Mouse (Mus musculus) MN1 (cell line): ENCODE data around the gene Arid3a.
A peak's percentile ranks its signal among the peaks of the same experiment; 100 is the strongest.
"Not testable (repeated sequence)": the region's sequence is repeated elsewhere in the genome, so short reads cannot be mapped to it uniquely, and the experiment has no call there.

Experiments used
- DNase-seq: peaks from one replicate; pipeline ENCODE4 v3.0.0-alpha.2; 2016; ENCODE audit warnings: low spot score

Arid3a gene

DNA sequence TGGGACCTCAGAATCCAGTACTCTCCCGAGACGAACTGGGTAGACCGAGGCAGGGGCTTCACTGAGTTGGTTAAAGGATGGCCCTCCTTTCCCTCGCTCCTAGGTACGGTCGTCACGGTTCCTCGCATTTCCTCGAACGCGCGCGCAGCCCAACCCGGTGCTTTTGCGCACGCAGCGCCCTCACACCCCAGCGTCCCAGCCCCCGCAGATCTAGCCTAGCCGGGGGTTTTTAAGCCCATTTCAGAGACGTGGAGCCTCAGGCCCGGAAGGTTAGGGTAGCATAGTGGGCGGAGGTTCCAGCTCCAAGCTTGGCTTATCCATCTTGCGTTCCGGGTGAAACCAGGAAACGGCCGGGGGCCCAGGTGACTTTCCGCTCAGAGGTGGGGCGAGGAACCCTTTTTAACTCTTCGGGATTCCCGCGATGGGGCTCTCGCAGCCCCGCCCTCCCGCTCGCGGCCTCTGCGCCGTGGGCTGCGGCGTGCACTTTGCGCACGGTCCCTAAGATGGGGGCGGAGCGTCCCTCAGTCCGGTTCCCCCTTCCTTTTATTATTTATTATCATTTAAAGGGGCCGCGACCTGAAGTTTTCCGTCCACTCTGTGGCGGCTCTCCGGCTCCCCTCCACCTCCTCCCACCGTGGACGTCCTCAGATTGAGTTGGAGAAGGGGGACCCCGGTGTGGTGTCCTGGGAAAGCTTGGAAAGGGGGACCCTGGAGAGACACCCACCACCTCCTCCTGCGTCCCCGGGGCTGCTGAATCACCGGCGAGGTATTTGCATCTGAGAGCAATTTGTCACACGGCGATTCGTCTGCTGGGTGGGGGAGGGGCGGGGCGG is at the start of gene Arid3a:
Arid3a (plus strand) TSS at position 553 of the 833 bp plus-strand sequence.
- DNase-seq = peak; percentile 99

- DNase-seq = no peak
Observed at GRCm38 (mm10) chr10:79877174-79877573, 49.7 kb upstream of the Arid3a start.

GRCm38 (mm10) chr10:79877757-79878156 is 49.1 kb upstream of the Arid3a start:
- DNase-seq = no peak

- no peak for DNase-seq
Observed at GRCm38 (mm10) chr10:79879527-79879926, 47.3 kb upstream of the Arid3a start.

DNA sequence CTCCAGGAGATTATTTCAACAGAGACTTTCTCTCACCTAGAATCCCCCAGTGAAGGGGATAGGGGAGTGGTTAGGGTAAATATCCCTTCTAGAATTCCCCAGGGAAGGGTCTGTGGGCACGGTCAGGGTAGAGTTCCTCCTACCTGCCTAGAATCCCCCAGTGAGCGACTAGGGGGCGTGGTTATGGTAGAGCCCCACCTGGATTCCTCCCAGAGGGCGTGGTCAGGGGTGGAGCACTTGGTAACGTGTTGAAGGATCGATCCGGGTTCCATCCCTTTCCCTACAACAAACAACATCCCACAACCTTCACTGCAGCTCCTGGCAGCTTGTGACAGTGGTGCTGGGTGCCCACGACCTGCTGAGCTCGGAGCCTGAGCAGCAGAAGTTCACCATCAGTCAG is 46.1 kb upstream of the Arid3a start:
- no peak for DNase-seq

DNA sequence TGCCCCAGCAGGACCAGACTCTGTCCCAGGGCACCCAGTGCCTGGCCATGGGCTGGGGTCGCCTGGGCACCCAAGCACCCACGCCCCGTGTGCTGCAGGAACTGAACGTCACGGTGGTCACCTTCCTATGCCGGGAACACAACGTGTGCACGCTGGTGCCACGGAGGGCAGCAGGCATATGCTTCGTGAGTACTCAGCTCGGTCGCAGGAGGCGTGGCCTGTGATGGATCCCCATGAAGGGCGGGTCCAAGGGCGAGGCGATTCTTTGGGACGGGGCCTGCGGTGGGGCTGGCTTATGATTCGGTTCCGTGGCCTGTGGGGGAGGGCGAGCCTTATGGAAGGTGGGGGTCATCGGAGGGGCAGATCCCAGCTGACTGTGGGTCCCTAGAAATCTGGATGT is 44.9 kb upstream of the Arid3a start:
- DNase-seq = no peak

DNA sequence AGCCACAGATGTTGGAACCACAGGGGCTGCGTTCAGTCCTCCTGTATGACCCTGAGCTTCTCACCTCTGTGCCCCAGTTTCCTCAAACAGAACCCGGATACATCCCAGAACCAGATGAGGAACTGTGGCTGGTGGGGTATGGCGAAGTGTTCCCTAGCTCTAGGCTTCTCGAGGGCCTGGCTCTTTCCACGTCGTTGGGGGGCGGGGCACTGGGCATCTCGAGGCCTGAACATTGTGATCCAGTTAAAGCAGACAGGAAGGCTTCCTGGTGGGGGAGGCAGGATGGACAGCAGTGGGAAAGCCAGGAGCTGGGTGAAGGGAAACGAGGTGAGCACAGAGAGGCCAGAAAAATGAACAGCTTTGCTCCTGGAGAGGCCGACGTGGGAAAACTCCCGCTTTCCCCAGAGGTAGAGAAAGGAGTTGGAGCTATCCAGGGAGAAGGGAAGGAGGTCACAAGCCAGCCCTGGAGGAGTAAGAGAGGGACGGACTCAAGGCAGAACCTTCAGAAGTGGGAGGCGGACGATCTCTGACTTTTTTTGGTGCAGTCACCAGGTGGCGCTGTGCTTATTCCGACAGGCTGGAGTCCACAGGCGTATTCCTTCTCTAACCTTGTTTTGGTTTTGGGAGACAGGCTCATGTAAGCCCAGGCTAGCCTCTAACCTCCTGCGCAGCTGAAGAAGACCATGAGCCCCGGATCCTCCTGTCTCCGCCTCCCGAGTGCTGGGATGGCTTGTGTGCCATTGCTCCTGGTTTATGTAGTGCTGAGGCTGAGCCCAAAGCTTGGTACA is 43.4 kb upstream of the Arid3a start:
- DNase-seq = peak; percentile 93

- peak; percentile 74 for DNase-seq
Observed at GRCm38 (mm10) chr10:79884446-79884845, 42.4 kb upstream of the Arid3a start.

DNA sequence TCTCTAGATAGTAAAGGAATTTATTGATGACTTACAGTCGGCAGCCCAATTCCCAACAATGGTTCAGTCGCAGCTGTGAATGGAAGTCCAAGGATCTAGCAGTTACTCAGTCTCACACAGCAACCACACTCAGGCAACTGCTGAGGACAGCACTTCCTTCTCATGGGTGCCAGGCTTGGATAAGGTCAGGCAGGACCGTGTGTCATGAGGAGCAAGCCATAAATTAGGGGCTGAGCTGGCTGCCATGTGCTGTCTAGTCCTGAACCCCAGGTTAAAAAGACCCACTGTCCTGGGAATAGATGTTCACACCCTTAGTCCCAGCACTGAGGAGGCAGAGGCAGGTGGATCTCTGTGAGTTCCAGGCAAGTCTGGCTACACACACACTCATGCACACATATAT is 41.9 kb upstream of the Arid3a start:
- not testable (repeated sequence) for DNase-seq

GRCm38 (mm10) chr10:79886054-79886453 is 40.8 kb upstream of the Arid3a start, which contains the start of gene Elane:
Elane (plus strand) TSS chr10:79886247.
- DNase-seq = no peak

- no peak for DNase-seq
Observed at GRCm38 (mm10) chr10:79886611-79887010, 40.2 kb upstream of the Arid3a start.

GRCm38 (mm10) chr10:79889386-79889785 is 37.5 kb upstream of the Arid3a start:
- peak; percentile 35 for DNase-seq

GRCm38 (mm10) chr10:79890670-79891069 is 36.2 kb upstream of the Arid3a start, which contains the start of gene Cfd:
Cfd (plus strand) TSS chr10:79890853.
- DNase-seq = no peak

DNA sequence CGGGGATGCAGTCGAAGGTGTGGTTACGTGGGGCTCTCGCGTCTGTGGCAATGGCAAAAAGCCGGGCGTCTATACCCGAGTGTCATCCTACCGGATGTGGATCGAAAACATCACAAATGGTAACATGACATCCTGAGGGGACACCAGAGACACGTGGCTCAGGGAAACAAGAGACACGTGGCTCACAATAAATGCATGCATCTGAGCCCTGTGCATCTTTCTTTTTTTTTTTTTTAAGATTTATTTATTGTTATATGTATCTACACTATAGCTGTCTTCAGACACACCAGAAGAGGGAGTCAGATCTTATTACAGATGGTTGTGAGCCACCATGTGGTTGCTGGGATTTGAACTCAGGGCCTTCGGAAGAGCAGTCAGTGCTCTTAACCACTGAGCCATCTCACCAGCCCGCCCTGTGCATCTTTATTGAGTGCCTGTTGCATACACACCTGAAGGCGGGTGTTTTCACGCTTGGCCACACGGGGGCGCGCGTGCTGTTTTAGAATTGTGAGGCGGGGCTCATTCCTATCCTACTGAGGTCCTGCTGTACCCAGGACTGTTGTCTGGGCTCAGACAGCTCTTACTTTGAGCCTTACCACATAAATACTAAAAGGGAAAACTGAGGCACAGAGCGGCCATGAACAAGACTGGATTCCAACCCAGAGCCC is 34.3 kb upstream of the Arid3a start:
- DNase-seq = peak; percentile 85

GRCm38 (mm10) chr10:79896306-79896705 is 30.5 kb upstream of the Arid3a start:
- no peak for DNase-seq

DNA sequence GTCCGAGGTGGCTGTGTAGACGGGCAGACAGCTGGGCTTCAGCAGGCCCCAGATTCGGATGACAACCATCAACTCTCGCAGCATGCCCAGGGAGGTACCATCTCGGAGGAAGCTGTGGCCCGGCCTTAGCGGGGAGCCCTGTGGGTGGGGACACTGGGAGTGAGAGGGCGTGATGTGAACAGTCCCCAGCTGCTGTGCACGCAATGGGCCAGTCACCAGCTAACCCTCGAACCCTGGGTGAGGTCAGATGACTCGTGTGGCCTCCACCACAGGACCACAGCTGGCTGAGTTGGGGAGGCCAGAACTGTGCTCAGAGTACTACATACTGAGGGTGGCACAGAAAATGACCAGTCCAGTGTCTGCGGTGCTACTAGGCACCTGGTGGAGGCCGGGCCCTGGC is 30.0 kb upstream of the Arid3a start:
- DNase-seq = no peak

DNA sequence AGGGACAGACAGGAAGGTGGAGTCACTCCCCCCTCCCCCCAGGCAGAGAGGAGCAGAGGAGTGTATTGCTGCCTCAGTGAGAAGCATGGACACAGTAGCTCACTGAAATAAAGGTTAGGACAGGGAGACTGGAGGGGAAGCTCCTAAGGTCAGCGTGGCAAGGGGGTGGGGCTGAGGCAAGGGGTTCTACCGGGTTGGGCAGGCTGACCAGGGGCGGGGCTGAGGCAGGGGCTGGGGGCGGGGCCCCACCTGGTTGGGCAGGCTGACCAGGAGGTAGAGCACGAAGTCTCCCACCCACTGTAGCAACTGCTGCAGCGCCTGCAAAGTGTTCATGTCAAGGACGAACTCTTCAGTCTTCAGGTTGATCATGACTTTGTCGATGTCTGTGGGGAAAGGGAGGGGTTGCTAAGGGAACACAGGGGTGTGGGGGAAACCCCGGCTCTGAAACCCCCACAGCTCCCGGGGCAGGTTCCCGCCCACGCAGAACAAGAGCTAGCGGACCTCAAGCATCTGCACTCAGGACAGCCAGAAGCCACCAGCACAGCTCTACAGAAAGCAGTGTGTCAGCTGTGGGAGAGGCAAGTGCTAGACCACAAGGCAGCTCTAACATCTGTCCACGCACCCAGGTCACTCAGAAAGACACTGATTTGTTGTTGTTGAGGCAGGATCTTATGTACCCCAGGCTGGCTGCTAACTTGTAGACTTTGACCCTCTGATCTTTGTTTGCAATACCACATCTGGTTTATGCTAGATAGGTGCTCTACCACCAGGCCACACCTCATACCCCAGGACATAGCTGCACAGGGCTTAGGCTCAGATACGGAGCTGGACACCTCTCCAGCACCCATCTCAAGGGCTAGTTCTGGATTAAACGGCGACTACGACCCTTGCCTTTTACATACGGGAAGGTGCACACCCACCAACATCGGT is 29.3 kb upstream of the Arid3a start:
- DNase-seq = no peak

GRCm38 (mm10) chr10:79900951-79901410 is 25.9 kb upstream of the Arid3a start:
- DNase-seq = peak; percentile 98

DNA sequence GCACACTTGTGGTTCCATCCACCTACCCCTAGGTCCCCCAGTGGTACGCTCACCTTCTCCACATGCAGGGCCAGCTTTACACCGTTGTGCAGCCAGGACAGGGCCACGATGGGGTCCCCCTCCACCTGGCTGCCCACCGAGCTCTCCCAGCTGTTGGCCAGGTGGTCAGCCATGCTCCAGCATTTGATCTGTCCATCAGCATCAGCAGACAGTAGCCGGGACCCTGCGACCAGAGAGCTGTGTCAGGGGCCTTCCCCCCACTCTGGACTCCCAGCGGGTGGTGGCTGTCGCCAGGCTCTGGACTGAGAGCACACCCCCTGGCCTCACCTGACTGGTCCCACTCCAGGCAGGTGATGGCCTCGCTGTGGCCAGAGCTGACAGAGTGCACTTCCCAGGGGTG is 20.1 kb upstream of the Arid3a start:
- DNase-seq = no peak

GRCm38 (mm10) chr10:79907415-79907814 is 19.4 kb upstream of the Arid3a start:
- DNase-seq = no peak
